Mouse (Mus musculus) CH12.LX (cell line): ENCODE measurements around the gene Psmg3. TPM values are rescaled to one million over a fixed set of nuclear protein-coding genes. Genes with fewer than 3 reads are reported as not detected.

Source experiments
- DNase-seq: peaks from one replicate; pipeline ENCODE4 v3.0.0-alpha.2; 2013; ENCODE audit errors: extremely low read depth
- H3K27ac ChIP-seq: 2 replicates; pipeline ENCODE4 v1.5.1; 2012; ENCODE audit warnings: low read depth, mild to moderate bottlenecking, control low read depth, moderate library complexity; ENCODE audit not compliant: insufficient read depth
- H3K27me3 ChIP-seq: replicated peaks from 2 replicates; pipeline ENCODE3; 2012; ENCODE audit warnings: inconsistent platforms
- H3K36me3 ChIP-seq, 2 experiments: replicated peaks in 1 of 2; 2 replicates each; pipeline versions ENCODE3 to v1.6.1; 2012; ENCODE audit warnings: inconsistent platforms in 1 of 2, low read length in 1 of 2, mild to moderate bottlenecking in 1 of 2, mixed read lengths in 1 of 2, moderate library complexity in 1 of 2; ENCODE audit not compliant: control insufficient read depth in 1 of 2, insufficient read depth in 1 of 2
- H3K4me1 ChIP-seq, 2 experiments: 2 replicates each; pipeline ENCODE4 v1.6.1; 2012; ENCODE audit warnings: inconsistent platforms in 1 of 2, moderate library complexity in 1 of 2; ENCODE audit not compliant: insufficient read depth in 2 of 2, control insufficient read depth in 1 of 2
- H3K4me2 ChIP-seq: 2 replicates; pipeline ENCODE4 v1.6.1; 2012; ENCODE audit warnings: low read depth, mild to moderate bottlenecking, control low read depth; ENCODE audit not compliant: poor library complexity, insufficient read depth, severe bottlenecking
- H3K4me3 ChIP-seq, 3 experiments: fragments of 150-350 bp in 1 of 3; sonication (generic) in 1 of 3; replicated peaks in 1 of 3; 2 replicates each; pipeline versions ENCODE3 to v1.5.1; 2011 to 2012; ENCODE audit warnings: low read depth in 2 of 3, low read length in 2 of 3, mild to moderate bottlenecking in 2 of 3, moderate library complexity in 2 of 3, control low read depth in 1 of 3, improper control_type of control experiment in 1 of 3, inconsistent platforms in 1 of 3, mixed read lengths in 1 of 3; ENCODE audit not compliant: poor library complexity in 1 of 3
- H3K79me2 ChIP-seq: replicated peaks from 2 replicates; pipeline ENCODE4 v1.6.1; 2012; ENCODE audit warnings: mild to moderate bottlenecking, moderate library complexity; ENCODE audit not compliant: control insufficient read depth, poor library complexity, insufficient read depth, severe bottlenecking; ENCODE audit errors: extremely low read depth
- H3K9ac ChIP-seq: 2 replicates; pipeline ENCODE4 v1.6.1; 2012; ENCODE audit warnings: low read depth, mild to moderate bottlenecking, control low read depth, moderate library complexity; ENCODE audit not compliant: insufficient read depth
- H3K9me3 ChIP-seq: replicated peaks from 2 replicates; pipeline ENCODE3; 2012; ENCODE audit warnings: low read length, inconsistent platforms, mixed read lengths
- BHLHE40 ChIP-seq: IDR thresholded peaks from 2 replicates; pipeline ENCODE4 v1.6.1; 2011; ENCODE audit warnings: mild to moderate bottlenecking, low read depth, low read length, improper control_type of control experiment
- CTCF ChIP-seq, 2 experiments: IDR thresholded peaks in 1 of 2; conservative IDR thresholded peaks in 1 of 2; 2 replicates each; pipeline ENCODE4 v1.5.1; 2011 to 2012; ENCODE audit warnings: low read depth in 2 of 2, low read length in 2 of 2, improper control_type of control experiment in 1 of 2, inconsistent platforms in 1 of 2, mild to moderate bottlenecking in 1 of 2, moderate library complexity in 1 of 2
- EP300 ChIP-seq: IDR thresholded peaks from 2 replicates; pipeline ENCODE4 v1.6.1; 2011; ENCODE audit warnings: low read length, improper control_type of control experiment
- ETS1 ChIP-seq: conservative IDR thresholded peaks from 2 replicates; pipeline ENCODE4 v1.6.1; 2012; ENCODE audit warnings: low read depth, mild to moderate bottlenecking, inconsistent platforms, low read length, improper control_type of control experiment, moderate library complexity
- GABPA ChIP-seq: IDR thresholded peaks from 2 replicates; pipeline ENCODE4 v1.6.1; 2012; ENCODE audit warnings: low read depth, low read length, improper control_type of control experiment, inconsistent platforms; ENCODE audit not compliant: insufficient replicate concordance
- KAT2A ChIP-seq: IDR thresholded peaks from 2 replicates; pipeline ENCODE4 v1.6.1; 2012; ENCODE audit warnings: low read length, improper control_type of control experiment, inconsistent platforms; ENCODE audit not compliant: insufficient replicate concordance
- MAFK ChIP-seq: IDR thresholded peaks from 2 replicates; pipeline ENCODE4 v1.6.1; 2011; ENCODE audit warnings: low read length, improper control_type of control experiment; ENCODE audit not compliant: insufficient replicate concordance
- MXI1 ChIP-seq: IDR thresholded peaks from 2 replicates; pipeline ENCODE4 v1.6.1; 2011; ENCODE audit warnings: mild to moderate bottlenecking, low read depth, low read length, improper control_type of control experiment
- POLR2AphosphoS2 ChIP-seq: IDR thresholded peaks from 2 replicates; pipeline ENCODE4 v1.6.1; 2011; ENCODE audit warnings: low read depth, low read length, improper control_type of control experiment
- SIN3A ChIP-seq: IDR thresholded peaks from 2 replicates; pipeline ENCODE4 v1.6.1; 2012; ENCODE audit warnings: low read length, improper control_type of control experiment, inconsistent platforms
- SMC3 ChIP-seq: IDR thresholded peaks from 2 replicates; pipeline ENCODE4 v1.6.1; 2011; ENCODE audit warnings: low read depth, low read length, improper control_type of control experiment
- TBP ChIP-seq: conservative IDR thresholded peaks from 2 replicates; pipeline ENCODE4 v1.6.1; 2011; ENCODE audit warnings: low read depth, low read length, improper control_type of control experiment
- ZNF384 ChIP-seq: IDR thresholded peaks from 2 replicates; pipeline ENCODE4 v1.6.1; 2012; ENCODE audit warnings: low read depth, low read length, improper control_type of control experiment, inconsistent platforms
- dilution Hi-C: fragments of 300-500 bp; cut with MboI; formaldehyde crosslinking; loops from 2 replicates; pipeline ENCODE4 v1.14.3; 2020; ENCODE audit warnings: low sequenced_read_pairs; ENCODE audit not compliant: extremely low pct_unique_long_range_greater_than_20kb, extremely low pct_ligation_motif_present
- in situ Hi-C: fragments of 300-500 bp; cut with MboI; formaldehyde crosslinking; loops from 3 replicates; pipeline ENCODE4 v1.14.3; 2019; ENCODE audit warnings: low sequenced_read_pairs, low pct_ligation_motif_present, low pct_unique_long_range_greater_than_20kb, mixed read lengths
- polyA plus RNA-seq: library from polyadenylated mRNA; unstranded; fragments of >175 nt; gene quantifications from 2 replicates; pipeline ENCODE4 v1.2.1, GENCODE M21; 2012; ENCODE audit warnings: low read depth; ENCODE audit not compliant: insufficient read length
- total RNA-seq, 2 experiments: library from RNA; depleted of rRNA; stranded (reverse); fragments of 300-350 nt in 1 of 2; fragments of >200 nt in 1 of 2; gene quantifications; 2 replicates each; pipeline ENCODE4 v1.2.3; 2012 to 2014

The Psmg3 gene
- total and polyA plus RNA-seq, 3 experiments, result 43.5 to 101 (median 57.3) TPM

DNA sequence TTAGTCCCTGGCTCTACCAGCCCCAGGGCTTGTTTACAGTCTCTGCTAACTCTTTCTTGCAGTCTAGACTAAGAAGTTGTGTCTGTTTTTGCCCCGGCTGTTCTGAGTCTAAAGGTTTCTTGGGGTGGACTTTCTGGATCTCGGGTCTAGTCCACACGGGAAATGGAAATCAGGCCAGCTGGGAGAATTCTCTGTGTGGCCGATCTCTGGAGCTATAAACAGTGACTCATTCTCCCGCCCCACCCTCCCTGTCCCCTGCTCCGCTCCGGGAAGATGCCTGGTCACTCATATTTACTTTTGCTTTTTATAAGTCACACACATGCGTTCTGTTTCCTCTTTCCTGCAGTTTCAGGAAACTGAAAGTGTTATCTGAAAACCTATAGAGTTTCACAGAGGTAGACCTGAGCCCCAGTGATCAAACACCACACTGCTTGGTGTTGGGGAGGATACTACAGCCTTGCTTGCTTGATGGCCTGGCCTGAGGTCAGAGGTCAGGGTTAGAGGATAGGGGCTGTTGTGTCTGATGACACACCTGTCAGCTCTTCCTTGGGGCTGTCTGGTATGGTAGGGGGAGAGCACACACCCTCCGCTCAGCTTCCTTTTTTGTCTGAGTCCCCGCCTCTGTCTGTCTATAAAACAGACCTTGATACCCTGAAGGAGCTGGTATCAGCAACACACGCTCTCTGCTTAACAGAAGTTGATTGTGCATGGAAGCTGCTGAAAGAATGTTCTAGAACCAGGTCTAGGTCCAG, 33.2 kb downstream of the Psmg3 start:
- Histone ChIP-seq H3K27me3 (peaks cover 2% of the 10 kb centered on the region), H3K4me1 (peaks cover 25 to 49% of the 10 kb centered on the region in 2 experiments), H3K4me3 (peak overlapping the region in 1 of 3 experiments; percentile 92), H3K9me3 (no peaks in the 10 kb centered on the region), H3K9ac (no peak overlapping the region), H3K36me3 (peaks cover 3 to 47% of the 10 kb centered on the region in 2 experiments), H3K27ac (no peak overlapping the region), H3K4me2 (peak overlapping the region; percentile 97), H3K79me2 (peaks cover 46% of the 10 kb centered on the region)
- in situ Hi-C loops, result no loop called here
- DNase-seq, result no peak
- TF ChIP-seq GABPA (no peak), CTCF (conservative IDR thresholded peaks at IDR 0.05 in 1 of 2, IDR thresholded peaks at IDR 0.05 in 1 of 2; ENCODE audit: low read depth in 2 of 2, low read length in 2 of 2) (no peak), POLR2AphosphoS2 (no peak), SIN3A (no peak), KAT2A (no peak), BHLHE40 (no peak), ETS1 (no peak), TBP (no peak), MAFK (no peak), EP300 (no peak)
- dilution Hi-C loops, result no loop called here

DNA sequence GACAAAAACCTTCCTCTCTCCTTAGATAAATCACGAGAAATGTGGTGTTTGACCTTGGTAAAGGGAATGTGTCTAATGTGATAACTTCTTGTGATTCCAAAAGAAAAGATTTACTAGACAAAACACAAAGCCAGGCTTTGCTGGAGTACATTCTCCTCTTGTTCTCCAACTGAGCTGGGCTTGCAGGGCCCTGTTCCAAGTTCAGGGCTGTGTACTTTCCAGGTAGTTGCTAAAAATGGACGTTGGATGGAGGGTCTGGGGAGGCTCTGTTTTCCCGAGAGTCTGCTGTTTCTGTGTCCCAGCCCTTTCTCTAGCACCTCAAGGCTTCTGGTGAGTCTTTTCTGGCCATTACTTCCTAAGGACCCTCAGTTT, 33.7 kb downstream of the Psmg3 start:
- TF ChIP-seq POLR2AphosphoS2 (no peak), BHLHE40 (no peak), MXI1 (no peak), KAT2A (no peak), SMC3 (no peak), ZNF384 (no peak), GABPA (no peak), SIN3A (peak; percentile 33; the same call in 1 of the 2 replicates)
- peaks cover 2% of the 10 kb centered on the region for H3K27me3 ChIP-seq
- dilution Hi-C loops, result no loop called here
- DNase-seq, result no peak
- peak overlapping the region in 1 of 3 experiments; percentile 92 for H3K4me3 ChIP-seq
- peak overlapping the region; percentile 97 for H3K4me2 ChIP-seq
- in situ Hi-C loops, result no loop called here
- no peak overlapping the region for H3K27ac ChIP-seq
- peaks cover 43% of the 10 kb centered on the region for H3K79me2 ChIP-seq
- H3K4me1 ChIP-seq, result peaks cover 25 to 49% of the 10 kb centered on the region in 2 experiments
- no peaks in the 10 kb centered on the region for H3K9me3 ChIP-seq
- peaks cover 3 to 42% of the 10 kb centered on the region in 2 experiments for H3K36me3 ChIP-seq
- H3K9ac ChIP-seq, result no peak overlapping the region
